Mouse (Mus musculus) erythroblast, embryonic 14.5 days (primary cell): Measurements from ENCODE around the gene Mras. TPM values are rescaled to one million over a fixed set of nuclear protein-coding genes. Genes with fewer than 3 reads are reported as not detected.

ENCODE experiments used
- H3K27me3 ChIP-seq: 2 replicates; pipeline ENCODE4 v1.6.1; 2012; ENCODE audit warnings: inconsistent platforms; ENCODE audit not compliant: control insufficient read depth
- H3K36me3 ChIP-seq: 2 replicates; pipeline ENCODE4 v1.6.1; 2012; ENCODE audit warnings: mild to moderate bottlenecking, inconsistent platforms; ENCODE audit not compliant: control insufficient read depth
- H3K4me1 ChIP-seq: 2 replicates; pipeline ENCODE4 v1.6.1; 2012; ENCODE audit warnings: inconsistent platforms; ENCODE audit not compliant: control insufficient read depth
- H3K4me3 ChIP-seq: replicated peaks from 2 replicates; pipeline ENCODE3; 2012; ENCODE audit warnings: moderate library complexity, mild to moderate bottlenecking, inconsistent platforms
- H3K9me3 ChIP-seq: 2 replicates; pipeline ENCODE4 v1.6.1; 2012; ENCODE audit warnings: low read length, inconsistent platforms, mixed read lengths; ENCODE audit not compliant: control insufficient read depth
- GATA1 ChIP-seq: IDR thresholded peaks from 2 replicates; pipeline ENCODE4 v1.6.1; 2012; ENCODE audit warnings: low read length, inconsistent platforms, mixed read lengths
- TAL1 ChIP-seq: IDR thresholded peaks from 3 replicates; pipeline ENCODE4 v1.6.1; 2012; ENCODE audit warnings: low read length, inconsistent platforms, mixed read lengths
- polyA plus RNA-seq: library from polyadenylated mRNA; stranded (reverse); fragments of >175 nt; gene quantifications from 2 replicates; pipeline ENCODE4 v1.2.3, GENCODE M21; 2012

The Mras gene
- polyA plus RNA-seq, 1 experiment, result not detected

GRCm38 (mm10) chr9:99382556-99382955, 54.6 kb downstream of the Mras start:
- no peaks in the 10 kb centered on the region; the same call in 1 of the 2 replicates for H3K27me3 ChIP-seq
- no peaks in the 10 kb centered on the region for H3K9me3 ChIP-seq
- no peaks in the 10 kb centered on the region for H3K36me3 ChIP-seq
- no peak for TF ChIP-seq TAL1
- no peak for TF ChIP-seq GATA1
- H3K4me1 ChIP-seq, result no peaks in the 10 kb centered on the region
- no peak overlapping the region for H3K4me3 ChIP-seq

- Histone ChIP-seq H3K4me1 (no peaks in the 10 kb centered on the region), H3K27me3 (no peaks in the 10 kb centered on the region; the same call in 1 of the 2 replicates), H3K36me3 (no peaks in the 10 kb centered on the region), H3K4me3 (no peak overlapping the region), H3K9me3 (no peaks in the 10 kb centered on the region)
- no peak for TF ChIP-seq GATA1
- no peak for TF ChIP-seq TAL1
These were observed 58.0 kb downstream of the Mras start for GRCm38 (mm10) chr9:99379194-99379593.

GRCm38 (mm10) chr9:99376591-99377418, 60.4 kb downstream of the Mras start:
- no peaks in the 10 kb centered on the region for H3K9me3 ChIP-seq
- H3K27me3 ChIP-seq, result no peaks in the 10 kb centered on the region; the same call in 1 of the 2 replicates
- TF ChIP-seq TAL1, result no peak
- TF ChIP-seq GATA1, result no peak
- no peaks in the 10 kb centered on the region for H3K4me1 ChIP-seq
- H3K4me3 ChIP-seq, result no peak overlapping the region
- H3K36me3 ChIP-seq, result no peaks in the 10 kb centered on the region

GRCm38 (mm10) chr9:99368431-99368830, 68.8 kb downstream of the Mras start:
- TF ChIP-seq TAL1, result no peak
- no peak for TF ChIP-seq GATA1

GRCm38 (mm10) chr9:99365906-99366305, 71.3 kb downstream of the Mras start:
- Histone ChIP-seq H3K9me3 (no peaks in the 10 kb centered on the region), H3K27me3 (no peaks in the 10 kb centered on the region)
- no peak for TF ChIP-seq TAL1
- no peak for TF ChIP-seq GATA1

More at GRCm38 (mm10) chr9:99368431-99368830, 68.8 kb downstream of the Mras start:
- Histone ChIP-seq H3K4me3 (no peak overlapping the region), H3K9me3 (no peaks in the 10 kb centered on the region), H3K4me1 (no peaks in the 10 kb centered on the region), H3K27me3 (no peaks in the 10 kb centered on the region), H3K36me3 (no peaks in the 10 kb centered on the region)

GRCm38 (mm10) chr9:99363076-99363475, 74.1 kb downstream of the Mras start:
- TF ChIP-seq TAL1, result no peak
- no peak for TF ChIP-seq GATA1
- no peaks in the 10 kb centered on the region for H3K4me1 ChIP-seq
- peaks cover 20% of the 10 kb centered on the region for H3K27me3 ChIP-seq
- no peaks in the 10 kb centered on the region for H3K9me3 ChIP-seq
- H3K4me3 ChIP-seq, result no peak overlapping the region
- no peaks in the 10 kb centered on the region for H3K36me3 ChIP-seq

More at GRCm38 (mm10) chr9:99365906-99366305, 71.3 kb downstream of the Mras start:
- no peak overlapping the region for H3K4me3 ChIP-seq
- H3K36me3 ChIP-seq, result no peaks in the 10 kb centered on the region
- no peaks in the 10 kb centered on the region for H3K4me1 ChIP-seq

GRCm38 (mm10) chr9:99361946-99362345, 75.2 kb downstream of the Mras start:
- H3K9me3 ChIP-seq, result no peaks in the 10 kb centered on the region
- TF ChIP-seq TAL1 (no peak), GATA1 (no peak)
- H3K36me3 ChIP-seq, result no peaks in the 10 kb centered on the region
- H3K4me3 ChIP-seq, result no peak overlapping the region
- H3K27me3 ChIP-seq, result peaks cover 31% of the 10 kb centered on the region
- no peaks in the 10 kb centered on the region; the same call in 1 of the 2 replicates for H3K4me1 ChIP-seq

DNA sequence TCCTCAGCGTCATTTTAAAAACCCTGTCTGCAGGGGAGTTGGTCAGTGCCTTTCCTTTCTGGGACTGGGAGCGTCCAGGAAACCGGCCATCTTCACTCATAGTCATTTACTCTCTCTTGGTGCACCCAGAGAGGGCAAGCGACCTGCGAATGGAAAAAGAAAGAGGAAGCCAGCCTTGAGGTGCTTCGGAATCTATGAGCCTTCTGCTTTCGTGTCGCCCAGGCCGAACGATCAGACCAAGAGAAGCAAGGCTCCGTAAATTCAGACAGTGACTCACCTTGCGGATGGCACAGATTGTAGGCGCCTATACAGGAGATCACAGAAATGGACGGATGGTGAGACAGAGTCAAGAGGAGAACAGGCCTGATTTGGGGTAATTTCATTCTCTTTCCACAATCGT, 78.2 kb downstream of the Mras start:
- no peak overlapping the region for H3K4me3 ChIP-seq

DNA sequence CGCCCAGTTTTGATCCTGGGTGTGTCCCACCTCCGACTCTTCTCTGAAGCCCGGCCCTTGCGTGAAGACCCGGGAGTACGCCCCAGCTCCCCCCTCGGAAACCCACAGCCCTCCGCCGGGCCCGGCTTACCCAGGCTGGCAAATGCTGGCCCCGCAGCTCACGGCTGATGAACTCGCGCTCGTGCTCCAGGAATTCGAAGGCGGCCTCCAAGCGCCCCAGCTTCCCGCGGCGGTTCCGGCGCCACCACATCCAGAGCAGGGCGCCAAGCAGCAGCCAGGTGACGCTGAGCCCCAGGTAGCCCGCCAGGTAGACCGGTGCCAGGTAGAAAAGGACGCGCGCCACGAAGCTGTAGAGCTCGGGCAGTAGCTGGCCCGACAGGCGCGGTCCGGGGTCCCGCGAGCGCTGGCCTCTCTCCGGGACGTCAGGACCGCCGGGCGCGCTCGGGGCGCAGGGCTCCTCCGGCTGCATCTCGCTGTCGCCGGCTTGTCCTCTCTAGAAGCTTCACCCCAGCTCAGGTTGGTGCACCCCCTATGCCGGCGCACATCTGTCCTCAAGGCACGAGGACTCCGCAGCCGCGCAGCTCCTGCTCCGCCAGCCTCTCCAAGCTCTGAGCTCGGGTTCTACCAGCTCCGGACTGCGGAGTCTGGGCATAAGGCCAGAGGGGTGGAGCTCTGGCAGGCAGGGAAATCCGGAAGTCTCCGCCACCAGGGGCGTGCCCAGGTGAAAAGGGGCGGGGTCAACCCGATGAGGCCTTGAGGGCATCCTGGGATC, 79.1 kb downstream of the Mras start, which contains the start of gene Esyt3:
Gene Esyt3 (minus strand): TSS at position 637 of the 772 bp plus-strand sequence.
- H3K4me1 ChIP-seq, result no peaks in the 10 kb centered on the region; the same call in 1 of the 2 replicates
- H3K9me3 ChIP-seq, result no peaks in the 10 kb centered on the region
- no peaks in the 10 kb centered on the region for H3K36me3 ChIP-seq
- TF ChIP-seq TAL1 (no peak), GATA1 (no peak)
- peaks cover 47% of the 10 kb centered on the region for H3K27me3 ChIP-seq
- H3K4me3 ChIP-seq, result no peak within 1 kb of the TSS

More for the DNA sequence above, 78.2 kb downstream of the Mras start:
- peaks cover 47% of the 10 kb centered on the region for H3K27me3 ChIP-seq
- H3K9me3 ChIP-seq, result no peaks in the 10 kb centered on the region
- H3K36me3 ChIP-seq, result no peaks in the 10 kb centered on the region
- H3K4me1 ChIP-seq, result no peaks in the 10 kb centered on the region; the same call in 1 of the 2 replicates
- TF ChIP-seq GATA1 (no peak), TAL1 (no peak)
